Mouse (Mus musculus) cortical plate, adult 2 months (tissue): ENCODE measurements around the gene Nptx2.

Source experiments
- CTCF ChIP-seq: fragments of 200-500 bp; IDR thresholded peaks from 2 replicates; pipeline ENCODE4 v1.5.1; 2011; ENCODE audit warnings: mild to moderate bottlenecking, control low read depth, low read length; ENCODE audit not compliant: insufficient read depth; ENCODE audit errors: extremely low read depth
- POLR2A ChIP-seq: fragments of 200-500 bp; IDR thresholded peaks from 2 replicates; pipeline ENCODE4 v1.6.1; 2011; ENCODE audit warnings: mild to moderate bottlenecking, low read length, control low read depth; ENCODE audit not compliant: insufficient read depth; ENCODE audit errors: extremely low read depth

GRCm38 (mm10) chr5:144529123-144529522, 16.6 kb upstream of the Nptx2 start:
- TF ChIP-seq POLR2A: no peak
- TF ChIP-seq CTCF: no peak
